Mouse (Mus musculus): ENCODE measurements around the gene Kcnt1. TPM values are rescaled to one million over a fixed set of nuclear protein-coding genes. Genes with fewer than 3 reads are reported as not detected.

Kcnt1 gene
- polyA plus RNA-seq, 1 experiment from 2014 or later, result 0.19 TPM

DNA sequence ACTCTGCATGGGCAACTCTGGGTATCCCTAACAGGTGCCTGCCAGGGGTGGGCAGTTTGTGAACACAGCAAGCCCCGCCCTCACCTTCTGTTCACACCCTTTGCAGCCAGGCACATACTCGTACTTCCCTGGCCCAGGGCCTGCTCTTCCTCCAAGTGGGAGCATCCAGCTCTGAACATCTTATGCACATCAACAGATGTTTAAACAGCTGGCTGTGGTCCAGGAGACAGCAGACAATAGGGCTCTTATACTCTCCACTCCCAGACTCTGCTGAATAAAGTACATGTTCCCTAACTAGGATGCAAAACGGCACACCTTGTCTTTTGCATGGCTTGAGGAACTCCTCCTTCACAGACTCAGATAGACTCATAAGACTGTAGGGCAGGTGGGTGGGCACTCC, 56.4 kb downstream of the Kcnt1 start:
- DNase-seq (ENCODE audit: low spot score) (peak; percentile 18), ATAC-seq (ENCODE audit: low FRiP score, low TSS enrichment) (0 out of 2 replicates have a peak, but pooled peaks have one; percentile 31)
- no peaks in the 10 kb centered on the region for H3K9me3 ChIP-seq (ENCODE audit: control insufficient read depth, low read length)
- TF ChIP-seq CTCF (IDR thresholded peaks at IDR 0.05; ENCODE audit: low read depth), result no peak
- TF ChIP-seq EP300 (optimal IDR thresholded peaks at IDR 0.05), result no peak
- no peak overlapping the region for H3K4me2 ChIP-seq (replicated peaks; ENCODE audit: low read depth)
- no peaks in the 10 kb centered on the region; the same call in 1 of the 2 replicates for H3K36me3 ChIP-seq (ENCODE audit: control insufficient read depth, insufficient read depth, low read length)
- no peaks in the 10 kb centered on the region for H3K4me1 ChIP-seq (replicated peaks; ENCODE audit: control insufficient read depth, insufficient read depth)
- 38% methylated on average over 3 of the region's 3 CpGs for WGBS
- H3K27ac ChIP-seq (replicated peaks), result no peak overlapping the region
- no peaks in the 10 kb centered on the region for H3K27me3 ChIP-seq (ENCODE audit: control insufficient read depth, insufficient read depth, low read length)
- H3K9ac ChIP-seq (ENCODE audit: low read length), result no peak overlapping the region
- H3K4me3 ChIP-seq (ENCODE audit: low read depth, low read length), result no peak overlapping the region

DNA sequence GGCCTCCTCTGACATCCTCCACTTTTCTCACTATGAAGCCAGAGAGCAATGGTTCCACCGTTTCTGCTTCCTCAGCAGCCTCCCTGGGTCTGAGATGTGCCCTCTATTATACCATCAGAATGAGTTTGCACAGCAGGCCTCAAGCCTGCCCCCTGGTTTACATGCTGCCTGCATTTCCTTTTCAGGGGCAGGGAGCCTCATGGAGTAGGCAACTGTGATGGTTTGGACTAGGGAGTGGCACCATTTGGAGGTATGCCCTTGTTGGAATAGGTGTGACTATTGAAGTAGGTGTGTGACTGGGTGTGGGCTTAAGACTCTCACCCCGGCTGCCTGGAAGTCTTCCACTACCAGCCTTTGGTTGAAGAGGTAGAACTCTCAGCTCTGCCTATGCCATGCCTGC, 60.3 kb downstream of the Kcnt1 start:
- H3K27me3 ChIP-seq (ENCODE audit: control insufficient read depth, insufficient read depth, low read length), result no peaks in the 10 kb centered on the region
- H3K4me2 ChIP-seq (replicated peaks; ENCODE audit: low read depth), result no peak overlapping the region
- H3K27ac ChIP-seq (replicated peaks), result no peak overlapping the region
- peak; percentile 75 for ATAC-seq (ENCODE audit: low FRiP score, low TSS enrichment)
- peaks cover 2% of the 10 kb centered on the region; the same call in 1 of the 2 replicates for H3K36me3 ChIP-seq (ENCODE audit: control insufficient read depth, insufficient read depth, low read length)
- peak; percentile 38 for DNase-seq (ENCODE audit: low spot score)
- no peaks in the 10 kb centered on the region for H3K9me3 ChIP-seq (ENCODE audit: control insufficient read depth, low read length)
- no peaks in the 10 kb centered on the region for H3K4me1 ChIP-seq (replicated peaks; ENCODE audit: control insufficient read depth, insufficient read depth)
- no peak overlapping the region for H3K9ac ChIP-seq (ENCODE audit: low read length)
- no peak for TF ChIP-seq EP300 (optimal IDR thresholded peaks at IDR 0.05)
- TF ChIP-seq CTCF (IDR thresholded peaks at IDR 0.05; ENCODE audit: low read depth), result peak; percentile 52
- no peak overlapping the region for H3K4me3 ChIP-seq (ENCODE audit: low read depth, low read length)
- WGBS, result 61% methylated on average over 2 of the region's 2 CpGs

DNA sequence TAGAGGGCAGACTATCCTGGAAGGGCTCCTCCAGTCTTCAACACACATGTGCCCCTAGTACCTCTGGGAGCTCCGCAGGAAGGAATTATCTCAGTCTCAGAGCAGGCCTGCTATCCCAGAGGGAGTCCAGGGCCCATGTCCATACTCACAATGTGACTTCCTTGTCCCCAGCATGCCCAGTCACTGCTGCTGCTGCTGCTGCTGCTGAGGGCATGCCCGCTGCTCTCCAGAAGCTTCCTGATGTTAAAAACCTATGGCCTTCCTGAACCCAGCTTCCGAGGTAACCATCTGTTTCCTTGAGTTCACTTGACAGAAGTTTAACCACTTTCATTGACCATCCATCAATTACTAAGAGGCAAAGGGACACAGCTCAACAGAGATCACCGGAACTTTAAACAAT, 61.4 kb downstream of the Kcnt1 start:
- WGBS, result 72% methylated on average over 4 of the region's 4 CpGs

DNA sequence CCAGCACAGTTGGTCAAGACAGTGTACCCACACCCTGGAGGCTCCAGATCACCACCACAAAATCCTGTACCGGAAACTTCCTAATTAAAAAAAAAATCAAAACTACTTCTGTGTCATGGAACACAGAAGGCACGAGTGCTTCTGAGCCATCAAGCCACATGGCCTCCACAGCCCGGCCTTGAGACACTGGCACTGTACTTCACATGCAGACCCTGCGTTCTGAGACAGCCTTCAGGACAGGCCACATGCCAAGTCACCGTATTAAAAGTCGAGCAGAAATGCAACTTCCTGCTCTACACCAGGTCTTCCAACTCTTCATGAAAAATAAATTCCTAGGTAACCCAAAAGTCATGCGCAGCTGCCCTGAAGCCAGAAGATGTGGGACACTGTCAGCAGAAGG, 64.3 kb downstream of the Kcnt1 start:
- DNase-seq (ENCODE audit: low spot score) (no peak), ATAC-seq (ENCODE audit: low FRiP score, low TSS enrichment) (no peak)
- no peak for TF ChIP-seq CTCF (IDR thresholded peaks at IDR 0.05; ENCODE audit: low read depth)
- TF ChIP-seq EP300 (optimal IDR thresholded peaks at IDR 0.05), result no peak
- Histone ChIP-seq H3K4me1 (replicated peaks; ENCODE audit: control insufficient read depth, insufficient read depth) (no peaks in the 10 kb centered on the region), H3K9ac (ENCODE audit: low read length) (no peak overlapping the region), H3K27me3 (ENCODE audit: control insufficient read depth, insufficient read depth, low read length) (no peaks in the 10 kb centered on the region), H3K4me2 (replicated peaks; ENCODE audit: low read depth) (no peak overlapping the region), H3K27ac (replicated peaks) (no peak overlapping the region), H3K4me3 (ENCODE audit: low read depth, low read length) (no peak overlapping the region), H3K9me3 (ENCODE audit: control insufficient read depth, low read length) (no peaks in the 10 kb centered on the region), H3K36me3 (ENCODE audit: control insufficient read depth, insufficient read depth, low read length) (peaks cover 4% of the 10 kb centered on the region; the same call in 1 of the 2 replicates)
- 91% methylated on average over 7 of the region's 7 CpGs for WGBS

More for the DNA sequence above, 61.4 kb downstream of the Kcnt1 start:
- DNase-seq (ENCODE audit: low spot score) (no peak), ATAC-seq (ENCODE audit: low FRiP score, low TSS enrichment) (no peak)
- TF ChIP-seq EP300 (optimal IDR thresholded peaks at IDR 0.05) (no peak), CTCF (IDR thresholded peaks at IDR 0.05; ENCODE audit: low read depth) (no peak)
- Histone ChIP-seq H3K9ac (ENCODE audit: low read length) (no peak overlapping the region), H3K27ac (replicated peaks) (no peak overlapping the region), H3K27me3 (ENCODE audit: control insufficient read depth, insufficient read depth, low read length) (no peaks in the 10 kb centered on the region), H3K4me3 (ENCODE audit: low read depth, low read length) (no peak overlapping the region), H3K4me2 (replicated peaks; ENCODE audit: low read depth) (no peak overlapping the region), H3K9me3 (ENCODE audit: control insufficient read depth, low read length) (no peaks in the 10 kb centered on the region), H3K36me3 (ENCODE audit: control insufficient read depth, insufficient read depth, low read length) (peaks cover 2% of the 10 kb centered on the region; the same call in 1 of the 2 replicates), H3K4me1 (replicated peaks; ENCODE audit: control insufficient read depth, insufficient read depth) (no peaks in the 10 kb centered on the region)

DNA sequence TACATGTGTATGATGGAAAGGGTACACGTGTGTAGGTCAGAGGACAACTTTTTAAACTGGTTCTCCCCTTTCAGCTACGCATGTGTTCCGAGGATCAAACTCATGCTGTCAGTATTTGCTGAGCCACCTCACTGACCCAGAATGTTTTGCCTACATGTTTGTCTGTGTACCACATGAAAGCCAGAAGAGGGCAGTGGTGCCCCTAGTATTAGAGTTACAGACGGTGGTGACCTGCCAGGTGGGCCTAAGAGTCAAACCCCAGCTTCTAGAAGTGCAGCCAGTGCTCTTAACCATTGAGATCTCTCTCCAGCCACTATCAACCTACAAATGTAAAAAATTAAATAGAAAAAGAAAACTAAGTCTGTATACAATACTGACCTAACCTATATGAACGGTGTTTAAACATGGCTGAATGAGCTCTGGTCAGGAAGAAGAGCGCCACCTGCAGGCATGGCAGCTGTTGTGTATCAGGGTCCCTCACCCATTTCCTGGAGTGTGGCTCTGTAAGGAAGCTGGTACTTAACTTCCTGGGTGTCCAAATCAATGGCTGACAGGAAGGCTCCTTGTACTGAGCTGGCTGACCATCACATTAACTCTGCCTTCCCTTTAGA, 67.8 kb downstream of the Kcnt1 start:
- 72% methylated on average over 6 of the region's 6 CpGs for WGBS
- H3K4me1 ChIP-seq (replicated peaks; ENCODE audit: control insufficient read depth, insufficient read depth), result no peaks in the 10 kb centered on the region
- no peaks in the 10 kb centered on the region for H3K27me3 ChIP-seq (ENCODE audit: control insufficient read depth, insufficient read depth, low read length)
- no peaks in the 10 kb centered on the region for H3K9me3 ChIP-seq (ENCODE audit: control insufficient read depth, low read length)
- no peak overlapping the region for H3K27ac ChIP-seq (replicated peaks)
- H3K4me2 ChIP-seq (replicated peaks; ENCODE audit: low read depth), result no peak overlapping the region
- ATAC-seq (ENCODE audit: low FRiP score, low TSS enrichment), result no peak
- no peak overlapping the region for H3K4me3 ChIP-seq (ENCODE audit: low read depth, low read length)
- TF ChIP-seq EP300 (optimal IDR thresholded peaks at IDR 0.05) (no peak), CTCF (IDR thresholded peaks at IDR 0.05; ENCODE audit: low read depth) (peak; percentile 72)
- H3K36me3 ChIP-seq (ENCODE audit: control insufficient read depth, insufficient read depth, low read length), result peaks cover 20% of the 10 kb centered on the region
- no peak overlapping the region for H3K9ac ChIP-seq (ENCODE audit: low read length)
- peak; percentile 68 for DNase-seq (ENCODE audit: low spot score)

DNA sequence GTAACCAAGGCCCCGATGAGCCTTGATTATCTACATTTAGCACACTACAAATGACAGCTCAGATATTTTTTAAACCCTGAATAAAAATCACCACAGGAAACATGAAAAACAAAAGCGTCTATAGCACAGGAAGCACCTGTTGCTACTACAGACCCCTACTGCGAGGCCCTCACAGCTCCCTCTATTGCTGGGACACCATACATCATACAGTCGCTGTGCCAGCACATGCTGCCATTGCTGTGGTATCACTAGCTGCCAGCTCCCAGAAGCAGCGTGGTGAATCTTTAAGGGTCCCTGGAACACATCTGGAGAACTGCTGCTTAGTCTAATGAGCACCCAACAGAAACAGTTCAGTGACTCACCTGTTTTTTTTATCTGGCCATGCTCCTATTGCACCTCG, 77.0 kb downstream of the Kcnt1 start:
- DNase-seq (ENCODE audit: low spot score) (no peak), ATAC-seq (ENCODE audit: low FRiP score, low TSS enrichment) (no peak)
- H3K4me1 ChIP-seq (replicated peaks; ENCODE audit: control insufficient read depth, insufficient read depth), result no peaks in the 10 kb centered on the region
- H3K4me3 ChIP-seq (ENCODE audit: low read depth, low read length), result no peak overlapping the region
- peaks cover 28% of the 10 kb centered on the region for H3K36me3 ChIP-seq (ENCODE audit: control insufficient read depth, insufficient read depth, low read length)
- H3K27ac ChIP-seq (replicated peaks), result no peak overlapping the region
- TF ChIP-seq EP300 (optimal IDR thresholded peaks at IDR 0.05) (no peak), CTCF (IDR thresholded peaks at IDR 0.05; ENCODE audit: low read depth) (no peak)
- no peaks in the 10 kb centered on the region for H3K27me3 ChIP-seq (ENCODE audit: control insufficient read depth, insufficient read depth, low read length)
- no peak overlapping the region for H3K9ac ChIP-seq (ENCODE audit: low read length)
- no peaks in the 10 kb centered on the region for H3K9me3 ChIP-seq (ENCODE audit: control insufficient read depth, low read length)
- no peak overlapping the region for H3K4me2 ChIP-seq (replicated peaks; ENCODE audit: low read depth)
- 81% methylated on average over 6 of the region's 6 CpGs for WGBS
